Mouse (Mus musculus): Measurements from ENCODE around the gene Nphp1. TPM values are rescaled to one million over a fixed set of nuclear protein-coding genes. Genes with fewer than 3 reads are reported as not detected.

Nphp1 gene
- total and polyA plus RNA-seq, 3 experiments = 4.6 to 9.7 (median 8.2) TPM

DNA sequence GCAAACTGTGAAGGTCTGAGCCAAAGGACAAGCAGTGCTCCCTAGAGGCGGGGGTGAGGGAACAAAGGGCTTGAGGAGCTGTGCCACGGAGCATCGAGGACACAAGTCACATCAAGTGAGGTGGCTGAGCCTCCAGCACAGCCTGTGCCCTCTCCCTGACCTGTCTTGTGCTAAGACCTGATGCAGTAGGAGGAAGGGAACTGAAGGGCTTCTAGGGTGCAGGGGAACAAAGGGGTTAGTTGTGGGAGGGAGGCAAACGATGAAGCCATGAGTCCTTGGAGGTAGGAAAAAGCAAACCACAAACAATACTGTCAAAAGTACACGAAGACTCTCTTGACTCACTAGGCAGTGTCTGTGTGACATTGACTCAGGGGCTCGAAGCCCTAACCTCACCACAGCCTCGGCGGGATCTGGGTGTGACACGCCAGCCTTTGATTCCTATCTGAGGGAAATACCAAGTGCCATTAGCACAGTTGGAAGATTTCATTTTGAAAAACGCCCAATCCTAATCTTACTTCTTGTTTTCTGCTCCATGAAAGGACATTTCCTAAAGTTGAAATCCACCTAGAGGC, 28.2 kb downstream of the Nphp1 start:
- H3K79me2 ChIP-seq (replicated peaks; ENCODE audit: control insufficient read depth, extremely low read depth, insufficient read depth, poor library complexity, severe bottlenecking) = no peaks in the 10 kb centered on the region
- TF ChIP-seq ELF1 (IDR thresholded peaks at IDR 0.05; ENCODE audit: low read depth, low read length) (no peak), SIN3A (IDR thresholded peaks at IDR 0.05; ENCODE audit: low read length) (no peak), ETS1 (conservative IDR thresholded peaks at IDR 0.05; ENCODE audit: low read depth, low read length) (no peak), POLR2A (IDR thresholded peaks at IDR 0.05; ENCODE audit: low read depth, low read length) (no peak), KAT2A (IDR thresholded peaks at IDR 0.05; ENCODE audit: insufficient replicate concordance, low read length) (no peak), EP300 (IDR thresholded peaks at IDR 0.05; ENCODE audit: low read length) (no peak), CHD1 (IDR thresholded peaks at IDR 0.05; ENCODE audit: low read depth, low read length) (no peak), TCF12 (IDR thresholded peaks at IDR 0.05; ENCODE audit: low read depth, low read length) (no peak), HCFC1 (IDR thresholded peaks at IDR 0.05; ENCODE audit: low read depth, low read length) (no peak), ZNF384 (IDR thresholded peaks at IDR 0.05; ENCODE audit: low read depth, low read length) (no peak), E2F4 (IDR thresholded peaks at IDR 0.05; ENCODE audit: insufficient replicate concordance, low read depth, low read length) (no peak), RAD21 (IDR thresholded peaks at IDR 0.05; ENCODE audit: low read depth, low read length) (no peak), GABPA (IDR thresholded peaks at IDR 0.05; ENCODE audit: insufficient replicate concordance, low read depth, low read length) (no peak), MAZ (IDR thresholded peaks at IDR 0.05; ENCODE audit: low read depth, low read length) (no peak), TBP (conservative IDR thresholded peaks at IDR 0.05; ENCODE audit: low read depth, low read length) (no peak)
- no peak overlapping the region for H3K9ac ChIP-seq (ENCODE audit: insufficient read depth, low read depth)
- H3K4me1 ChIP-seq (ENCODE audit: control insufficient read depth in 1 of 2, insufficient read depth in 2 of 2) = peaks cover 0 to 6% of the 10 kb centered on the region in 2 experiments; a peak in 1 of 4 replicates
- H3K9me3 ChIP-seq (replicated peaks; ENCODE audit: low read length) = no peaks in the 10 kb centered on the region
- H3K4me3 ChIP-seq (replicated peaks in 1 of 3; ENCODE audit: low read depth in 2 of 3, low read length in 2 of 3, poor library complexity in 1 of 3) = no peak overlapping the region
- peaks cover 0 to 6% of the 10 kb centered on the region in 2 experiments for H3K36me3 ChIP-seq (replicated peaks in 1 of 2; ENCODE audit: control insufficient read depth in 1 of 2, insufficient read depth in 1 of 2, low read length in 1 of 2)
- H3K27me3 ChIP-seq (replicated peaks) = no peaks in the 10 kb centered on the region
- no peak for DNase-seq (ENCODE audit: extremely low read depth)
- in situ Hi-C loops (cut with MboI; ENCODE audit: low pct_ligation_motif_present, low pct_unique_long_range_greater_than_20kb, low sequenced_read_pairs) = no loop called here
- dilution Hi-C loops (cut with MboI; ENCODE audit: extremely low pct_ligation_motif_present, extremely low pct_unique_long_range_greater_than_20kb, low sequenced_read_pairs) = no loop called here
- H3K27ac ChIP-seq (ENCODE audit: insufficient read depth, low read depth) = no peak overlapping the region
- no peak overlapping the region for H3K4me2 ChIP-seq (ENCODE audit: insufficient read depth, low read depth, poor library complexity, severe bottlenecking)

- no peaks in the 10 kb centered on the region for H3K79me2 ChIP-seq (replicated peaks; ENCODE audit: control insufficient read depth, extremely low read depth, insufficient read depth, poor library complexity, severe bottlenecking)
- H3K36me3 ChIP-seq (replicated peaks in 1 of 2; ENCODE audit: control insufficient read depth in 1 of 2, insufficient read depth in 1 of 2, low read length in 1 of 2) = peaks cover 0 to 8% of the 10 kb centered on the region in 2 experiments
- peaks cover 0 to 6% of the 10 kb centered on the region in 2 experiments; a peak in 1 of 4 replicates for H3K4me1 ChIP-seq (ENCODE audit: control insufficient read depth in 1 of 2, insufficient read depth in 2 of 2)
- TF ChIP-seq MAZ (IDR thresholded peaks at IDR 0.05; ENCODE audit: low read depth, low read length) (no peak), ZMIZ1 (IDR thresholded peaks at IDR 0.05; ENCODE audit: low read depth, low read length) (no peak), USF2 (conservative IDR thresholded peaks at IDR 0.05; ENCODE audit: low read depth, low read length) (no peak), ZNF384 (IDR thresholded peaks at IDR 0.05; ENCODE audit: low read depth, low read length) (no peak), IRF4 (IDR thresholded peaks at IDR 0.05; ENCODE audit: low read depth, low read length) (no peak), MAX (IDR thresholded peaks at IDR 0.05; ENCODE audit: low read length) (no peak), BHLHE40 (IDR thresholded peaks at IDR 0.05; ENCODE audit: low read depth, low read length) (no peak), RAD21 (IDR thresholded peaks at IDR 0.05; ENCODE audit: low read depth, low read length) (no peak), SIN3A (IDR thresholded peaks at IDR 0.05; ENCODE audit: low read length) (no peak), CHD1 (IDR thresholded peaks at IDR 0.05; ENCODE audit: low read depth, low read length) (no peak), ELF1 (IDR thresholded peaks at IDR 0.05; ENCODE audit: low read depth, low read length) (no peak), CHD2 (IDR thresholded peaks at IDR 0.05; ENCODE audit: low read length) (no peak), POLR2A (IDR thresholded peaks at IDR 0.05; ENCODE audit: low read depth, low read length) (no peak), HCFC1 (IDR thresholded peaks at IDR 0.05; ENCODE audit: low read depth, low read length) (no peak), GABPA (IDR thresholded peaks at IDR 0.05; ENCODE audit: insufficient replicate concordance, low read depth, low read length) (no peak), ZC3H11A (IDR thresholded peaks at IDR 0.05; ENCODE audit: low read depth, low read length) (no peak), JUN (IDR thresholded peaks at IDR 0.05; ENCODE audit: insufficient read depth, low read depth, low read length) (no peak)
- H3K4me3 ChIP-seq (replicated peaks in 1 of 3; ENCODE audit: low read depth in 2 of 3, low read length in 2 of 3, poor library complexity in 1 of 3) = no peak overlapping the region
- H3K27me3 ChIP-seq (replicated peaks) = no peaks in the 10 kb centered on the region
- H3K9me3 ChIP-seq (replicated peaks; ENCODE audit: low read length) = no peaks in the 10 kb centered on the region
- in situ Hi-C loops (cut with MboI; ENCODE audit: low pct_ligation_motif_present, low pct_unique_long_range_greater_than_20kb, low sequenced_read_pairs) (no loop called here), dilution Hi-C loops (cut with MboI; ENCODE audit: extremely low pct_ligation_motif_present, extremely low pct_unique_long_range_greater_than_20kb, low sequenced_read_pairs) (no loop called here)
- H3K27ac ChIP-seq (ENCODE audit: insufficient read depth, low read depth) = no peak overlapping the region
- DNase-seq (ENCODE audit: extremely low read depth) = no peak
- no peak overlapping the region for H3K4me2 ChIP-seq (ENCODE audit: insufficient read depth, low read depth, poor library complexity, severe bottlenecking)
- H3K9ac ChIP-seq (ENCODE audit: insufficient read depth, low read depth) = no peak overlapping the region
These were observed 28.7 kb downstream of the Nphp1 start for GRCm38 (mm10) chr2:127760014-127760413.
